Mouse (Mus musculus) MEL (cell line): ENCODE measurements around the gene Rasip1. TPM values are rescaled to one million over a fixed set of nuclear protein-coding genes. Genes with fewer than 3 reads are reported as not detected.
A peak's percentile ranks its signal among the peaks of the same experiment; 100 is the strongest.

ENCODE experiments used
- DNase-seq: peaks from one replicate; pipeline ENCODE4 v3.0.0; 2011; ENCODE audit warnings: low read depth, low spot score
- H3K27ac ChIP-seq: 2 replicates; pipeline ENCODE4 v1.5.1; 2012; ENCODE audit warnings: low read depth, mild to moderate bottlenecking, control low read depth, low read length, moderate library complexity; ENCODE audit not compliant: control insufficient read depth
- H3K27me3 ChIP-seq, 2 experiments: fragments of 150-350 bp in 1 of 2; sonication (generic) in 1 of 2; 2 replicates each; pipeline ENCODE4 v1.6.1; 2012; ENCODE audit warnings: low read length in 2 of 2, mild to moderate bottlenecking in 2 of 2, improper control_type of control experiment in 1 of 2, moderate library complexity in 1 of 2; ENCODE audit not compliant: insufficient read depth in 2 of 2, control insufficient read depth in 1 of 2
- H3K36me3 ChIP-seq, 2 experiments: 2 replicates each; pipeline ENCODE4 v1.6.1; 2012 to 2014; ENCODE audit warnings: low read length in 2 of 2, improper control_type of control experiment in 1 of 2, inconsistent platforms in 1 of 2, mild to moderate bottlenecking in 1 of 2; ENCODE audit not compliant: insufficient read depth in 2 of 2, control insufficient read depth in 1 of 2
- H3K4me1 ChIP-seq, 2 experiments: fragments of 150-350 bp in 1 of 2; sonication (generic) in 1 of 2; 2 replicates each; pipeline ENCODE4 v1.6.1; 2012; ENCODE audit warnings: low read length in 2 of 2, improper control_type of control experiment in 1 of 2, mild to moderate bottlenecking in 1 of 2; ENCODE audit not compliant: insufficient read depth in 2 of 2, control insufficient read depth in 1 of 2
- H3K4me3 ChIP-seq, 2 experiments: fragments of 150-350 bp in 1 of 2; sonication (generic) in 1 of 2; 2 replicates each; pipeline ENCODE4 v1.5.1; 2012; ENCODE audit warnings: low read depth in 2 of 2, low read length in 2 of 2, mild to moderate bottlenecking in 2 of 2, moderate library complexity in 2 of 2, control low read depth in 1 of 2, improper control_type of control experiment in 1 of 2; ENCODE audit not compliant: control insufficient read depth in 1 of 2, insufficient read depth in 1 of 2
- H3K79me2 ChIP-seq: 2 replicates; pipeline ENCODE4 v1.6.1; 2012; ENCODE audit warnings: mild to moderate bottlenecking, low read length, moderate library complexity; ENCODE audit not compliant: control insufficient read depth, poor library complexity, insufficient read depth
- H3K9ac ChIP-seq: 2 replicates; pipeline ENCODE4 v1.6.1; 2012; ENCODE audit warnings: low read depth, mild to moderate bottlenecking, control low read depth, low read length, moderate library complexity; ENCODE audit not compliant: control insufficient read depth, poor library complexity, severe bottlenecking
- H3K9me3 ChIP-seq: fragments of 150-350 bp; sonication (generic); replicated peaks from 2 replicates; pipeline ENCODE4 v1.6.1; 2012; ENCODE audit warnings: mild to moderate bottlenecking, low read length, improper control_type of control experiment, moderate library complexity; ENCODE audit not compliant: insufficient read depth
- CTCF ChIP-seq, 3 experiments: IDR thresholded peaks in 2 of 3; conservative IDR thresholded peaks in 1 of 3; 2 replicates each; pipeline ENCODE4 v1.5.1; 2011 to 2012; ENCODE audit warnings: low read length in 3 of 3, low read depth in 2 of 3, mild to moderate bottlenecking in 2 of 3, improper control_type of control experiment in 1 of 3, inconsistent platforms in 1 of 3, mixed read lengths in 1 of 3, moderate library complexity in 1 of 3; ENCODE audit not compliant: control insufficient read depth in 1 of 3, insufficient read depth in 1 of 3, poor library complexity in 1 of 3, severe bottlenecking in 1 of 3
- E2F4 ChIP-seq: IDR thresholded peaks from 2 replicates; pipeline ENCODE4 v1.6.1; 2011; ENCODE audit warnings: low read depth, low read length, improper control_type of control experiment, borderline replicate concordance
- ELF1 ChIP-seq: IDR thresholded peaks from 2 replicates; pipeline ENCODE4 v1.6.1; 2014; ENCODE audit warnings: low read depth, mild to moderate bottlenecking, inconsistent platforms, low read length, improper control_type of control experiment, moderate library complexity
- ETS1 ChIP-seq: IDR thresholded peaks from 2 replicates; pipeline ENCODE4 v1.6.1; 2012; ENCODE audit warnings: low read depth, mild to moderate bottlenecking, inconsistent platforms, low read length, improper control_type of control experiment, moderate library complexity
- MAX ChIP-seq: IDR thresholded peaks from 2 replicates; pipeline ENCODE4 v1.6.1; 2011; ENCODE audit warnings: low read length, improper control_type of control experiment
- MEF2A ChIP-seq: IDR thresholded peaks from 2 replicates; pipeline ENCODE4 v1.6.1; 2014; ENCODE audit warnings: low read depth, mild to moderate bottlenecking, inconsistent platforms, low read length, improper control_type of control experiment; ENCODE audit not compliant: poor library complexity, insufficient replicate concordance, severe bottlenecking; ENCODE audit errors: extremely low read depth
- NELFE ChIP-seq: IDR thresholded peaks from 2 replicates; pipeline ENCODE4 v1.6.1; 2011; ENCODE audit warnings: low read depth, low read length, improper control_type of control experiment
- POLR2AphosphoS2 ChIP-seq: IDR thresholded peaks from 2 replicates; pipeline ENCODE4 v1.6.1; 2011; ENCODE audit warnings: low read length, improper control_type of control experiment
- POLR2AphosphoS5 ChIP-seq: IDR thresholded peaks from 2 replicates; pipeline ENCODE4 v1.6.1; 2012; ENCODE audit warnings: low read depth, borderline replicate concordance, mild to moderate bottlenecking, inconsistent platforms, low read length, moderate library complexity, mixed read lengths
- RAD21 ChIP-seq: IDR thresholded peaks from 2 replicates; pipeline ENCODE4 v1.6.1; 2011; ENCODE audit warnings: mild to moderate bottlenecking, low read depth, low read length, improper control_type of control experiment
- RCOR1 ChIP-seq: IDR thresholded peaks from 2 replicates; pipeline ENCODE4 v1.6.1; 2012; ENCODE audit warnings: low read depth, mild to moderate bottlenecking, inconsistent platforms, low read length, improper control_type of control experiment
- SIN3A ChIP-seq: IDR thresholded peaks from 2 replicates; pipeline ENCODE4 v1.6.1; 2012; ENCODE audit warnings: low read length, improper control_type of control experiment, inconsistent platforms
- SMC3 ChIP-seq: IDR thresholded peaks from 2 replicates; pipeline ENCODE4 v1.6.1; 2011; ENCODE audit warnings: low read depth, low read length, improper control_type of control experiment
- ZMIZ1 ChIP-seq: IDR thresholded peaks from 2 replicates; pipeline ENCODE4 v1.6.1; 2012; ENCODE audit warnings: low read depth, mild to moderate bottlenecking, inconsistent platforms, low read length, improper control_type of control experiment, moderate library complexity
- polyA plus RNA-seq, 2 experiments: library from polyadenylated mRNA; stranded (reverse) in 1 of 2; unstranded in 1 of 2; fragments of >175 nt in 1 of 2; fragments of >200 nt in 1 of 2; gene quantifications; 2 replicates each; pipeline versions ENCODE4 v1.2.1 to v1.2.4; 2012; ENCODE audit warnings: low replicate concordance in 2 of 2, low read depth in 1 of 2; ENCODE audit not compliant: insufficient read length in 2 of 2, insufficient read depth in 1 of 2, missing spikeins in 1 of 2
- total RNA-seq: library from RNA; depleted of rRNA; stranded (reverse); fragments of 300-350 nt; gene quantifications from 2 replicates; pipeline ENCODE4 v1.2.3, GENCODE M21; 2012; rRNA removed

Rasip1 gene
- total RNA-seq (1.1 TPM in 2 replicates), polyA plus RNA-seq (under 1 TPM in 1 of 2 experiments, not detected in 1; 0.65 TPM)

- Histone ChIP-seq H3K4me3 (peak within 1 kb of the TSS; percentile 59 to 60; a peak in 3 of 4 replicates), H3K27ac (no peak within 1 kb of the TSS), H3K27me3 (no peaks in the 10 kb centered on the region; a peak in 1 of 4 replicates)
These were observed at the start of gene Rasip1 for GRCm38 (mm10) chr7:45627261-45627660. Gene Rasip1 (plus strand): TSS chr7:45627488.

GRCm38 (mm10) chr7:45585923-45586322, 41.4 kb upstream of the Rasip1 start:
- H3K36me3 ChIP-seq = no peaks in the 10 kb centered on the region; a peak in 1 of 4 replicates
- H3K4me1 ChIP-seq = no peaks in the 10 kb centered on the region
- H3K9me3 ChIP-seq = no peaks in the 10 kb centered on the region
- H3K79me2 ChIP-seq = no peaks in the 10 kb centered on the region
- H3K27me3 ChIP-seq = no peaks in the 10 kb centered on the region
- no peak overlapping the region for H3K9ac ChIP-seq
- TF ChIP-seq ETS1 (no peak), ELF1 (no peak), POLR2AphosphoS2 (no peak), RAD21 (no peak), SMC3 (no peak), MEF2A (no peak), E2F4 (no peak), SIN3A (no peak), POLR2AphosphoS5 (no peak), CTCF (IDR thresholded peaks at IDR 0.05 in 2 of 3, conservative IDR thresholded peaks at IDR 0.05 in 1 of 3; ENCODE audit: control insufficient read depth in 1 of 3, insufficient read depth in 1 of 3, low read depth in 2 of 3, low read length in 3 of 3, poor library complexity in 1 of 3, severe bottlenecking in 1 of 3) (no peak), ZMIZ1 (no peak), NELFE (no peak), RCOR1 (no peak), MAX (no peak)
- no peak for DNase-seq
- no peak overlapping the region for H3K27ac ChIP-seq
- H3K4me3 ChIP-seq = no peak overlapping the region

More at GRCm38 (mm10) chr7:45627261-45627660, at the start of gene Rasip1:
- TF ChIP-seq E2F4 = no peak
- Histone ChIP-seq H3K9ac (peak within 1 kb of the TSS; percentile 88), H3K36me3 (no peaks in the 10 kb centered on the region), H3K4me1 (peaks cover 0 to 13% of the 10 kb centered on the region in 2 experiments; a peak in 1 of 4 replicates), H3K79me2 (peaks cover 2% of the 10 kb centered on the region; the same call in 1 of the 2 replicates), H3K9me3 (no peaks in the 10 kb centered on the region)
- DNase-seq = no peak
